Mouse (Mus musculus) cortical plate, adult 2 months (tissue): Measurements from ENCODE around the gene Tmem86b.

Experiments
- CTCF ChIP-seq: fragments of 200-500 bp; IDR thresholded peaks from 2 replicates; pipeline ENCODE4 v1.5.1; 2011; ENCODE audit warnings: mild to moderate bottlenecking, control low read depth, low read length; ENCODE audit not compliant: insufficient read depth; ENCODE audit errors: extremely low read depth
- POLR2A ChIP-seq: fragments of 200-500 bp; IDR thresholded peaks from 2 replicates; pipeline ENCODE4 v1.6.1; 2011; ENCODE audit warnings: mild to moderate bottlenecking, low read length, control low read depth; ENCODE audit not compliant: insufficient read depth; ENCODE audit errors: extremely low read depth

DNA sequence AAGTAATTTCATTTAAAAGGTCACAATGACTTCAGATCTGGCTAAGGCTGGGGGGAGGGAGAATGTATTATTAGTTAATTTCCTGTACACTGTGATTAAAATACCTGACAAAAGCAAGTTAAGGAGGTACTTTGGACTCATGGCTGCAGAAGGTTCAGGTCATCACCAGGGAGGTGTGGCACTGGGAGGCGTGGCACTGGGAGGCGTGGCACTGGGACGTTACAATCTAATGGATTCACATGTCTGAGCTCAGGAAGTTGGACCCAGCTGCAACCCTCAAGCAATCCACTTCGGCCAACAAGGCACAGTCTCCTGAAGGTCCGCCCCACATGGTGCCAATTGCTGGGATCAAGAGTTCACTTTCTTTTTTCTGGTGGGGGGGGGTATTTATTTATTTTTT is 23.2 kb downstream of the Tmem86b start:
- TF ChIP-seq POLR2A: no peak
- TF ChIP-seq CTCF: no peak
